Mouse (Mus musculus) monocyte, adult 2 months (primary cell): ENCODE data around the gene Methig1.
"Not testable (repeated sequence)": the region's sequence is repeated elsewhere in the genome, so short reads cannot be mapped to it uniquely, and the experiment has no call there.

Experiments used
- DNase-seq, 2 experiments: peaks; one replicate each; pipeline ENCODE4 v3.0.0; 2022; ENCODE audit warnings: low spot score in 2 of 2, low read depth in 1 of 2

Gene Methig1

DNA sequence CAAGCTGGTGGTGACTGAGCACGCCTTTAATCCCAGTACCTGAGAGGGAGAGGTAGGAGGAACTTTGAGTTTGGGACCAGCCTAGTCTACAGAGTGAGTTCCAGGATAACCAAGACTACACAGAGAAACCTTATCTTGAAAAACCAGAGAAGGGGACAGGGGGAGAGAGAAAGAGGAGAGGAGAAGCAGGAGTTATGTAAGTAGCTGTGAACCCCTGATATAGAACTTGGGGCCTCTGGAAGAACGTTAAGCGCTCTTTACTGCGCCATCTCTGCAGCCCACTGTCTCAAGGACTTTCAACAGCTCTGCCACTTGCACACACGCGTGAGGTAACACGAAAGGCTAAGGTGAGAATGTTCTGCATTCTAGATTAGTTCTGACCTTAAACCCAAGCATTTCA, 38.6 kb downstream of the Methig1 start:
- DNase-seq, result no peak

DNA sequence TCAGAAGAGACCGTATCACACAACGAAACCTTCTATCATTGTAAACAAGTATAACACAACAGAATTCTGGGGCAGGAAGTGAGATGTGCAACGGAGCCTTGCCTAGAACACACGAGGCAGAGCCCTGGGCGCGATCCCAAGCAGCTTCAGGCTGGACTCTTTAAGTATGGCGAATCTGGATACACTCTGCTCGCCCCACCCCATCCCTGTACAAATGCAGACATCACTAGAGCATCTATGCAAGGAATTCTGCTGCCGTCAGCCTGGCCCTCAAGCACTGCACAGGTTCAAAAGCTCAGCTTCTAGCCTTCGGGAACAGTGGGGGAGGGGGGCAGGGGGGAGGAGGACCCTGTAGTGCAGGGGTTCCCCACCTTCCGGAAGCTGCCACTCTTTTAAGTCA, 40.1 kb downstream of the Methig1 start:
- DNase-seq, result no peak

DNA sequence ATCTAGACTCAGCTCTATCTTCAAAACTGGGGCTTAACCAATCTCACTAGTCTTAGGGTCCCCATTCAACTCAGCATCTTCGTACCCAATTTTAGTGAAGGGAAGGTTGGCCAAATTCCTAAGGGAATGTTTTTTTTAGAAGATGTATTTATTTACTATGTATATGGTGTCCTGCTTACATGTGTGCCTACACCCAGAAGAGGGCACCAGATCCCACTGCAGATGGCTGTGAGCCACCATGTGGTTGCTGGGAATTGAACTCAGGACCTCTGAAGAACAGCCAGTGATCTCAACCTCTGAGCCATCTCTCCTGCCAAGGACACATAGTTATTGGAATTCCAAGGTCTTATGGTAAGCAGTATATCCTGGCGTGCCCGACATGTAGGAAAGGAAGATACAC, 42.6 kb downstream of the Methig1 start:
- DNase-seq, result no peak

- no peak for DNase-seq
These were observed 47.8 kb downstream of the Methig1 start for GRCm38 (mm10) chr15:100400592-100401250.

GRCm38 (mm10) chr15:100401811-100402210, 48.9 kb downstream of the Methig1 start:
- DNase-seq, result no peak

- no peak for DNase-seq
These were observed 49.4 kb downstream of the Methig1 start for GRCm38 (mm10) chr15:100402347-100402746.

DNA sequence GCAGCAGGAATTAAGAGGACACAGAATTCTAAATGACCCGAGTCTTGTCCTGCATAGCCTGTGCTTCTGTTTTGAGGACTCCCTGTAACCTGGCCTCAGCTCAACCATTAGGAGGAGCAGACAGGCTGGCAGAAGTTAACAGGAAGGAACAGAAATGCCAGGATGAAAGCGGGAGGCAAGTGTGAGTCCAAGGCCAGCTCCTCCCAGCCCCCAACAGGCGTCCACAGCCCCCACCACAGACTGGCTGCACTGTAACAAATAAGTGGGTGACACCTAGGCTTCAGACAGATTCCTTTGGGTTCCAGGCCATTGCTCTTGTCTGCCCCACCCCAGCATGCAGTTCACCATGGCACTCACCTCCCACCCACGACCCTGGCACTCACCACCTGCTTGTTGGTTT, 49.8 kb downstream of the Methig1 start:
- DNase-seq, result no peak

GRCm38 (mm10) chr15:100403318-100404000, 50.5 kb downstream of the Methig1 start:
- DNase-seq, result no peak

DNA sequence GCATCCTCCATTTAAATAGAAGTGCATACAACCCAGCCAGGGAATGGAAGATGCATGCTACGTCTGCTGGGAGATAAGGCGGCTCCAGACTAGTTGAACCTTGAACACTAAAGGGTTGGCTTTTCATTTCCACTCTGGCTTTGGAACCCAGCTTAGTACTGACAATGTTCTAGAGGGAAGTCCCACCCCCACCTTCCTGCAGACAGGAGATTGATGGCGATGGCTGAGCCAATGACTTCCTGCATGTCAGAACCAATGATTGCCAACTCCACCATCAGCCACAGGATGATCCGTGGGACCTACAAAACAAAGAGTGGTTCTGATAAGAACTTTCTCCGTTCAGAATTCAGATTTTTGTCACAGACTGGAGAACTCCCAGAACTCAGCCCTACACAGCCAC, 53.1 kb downstream of the Methig1 start:
- no peak for DNase-seq

- peak; percentile 12 to 29 for DNase-seq
These were observed 58.1 kb downstream of the Methig1 start for GRCm38 (mm10) chr15:100410918-100411672.

DNA sequence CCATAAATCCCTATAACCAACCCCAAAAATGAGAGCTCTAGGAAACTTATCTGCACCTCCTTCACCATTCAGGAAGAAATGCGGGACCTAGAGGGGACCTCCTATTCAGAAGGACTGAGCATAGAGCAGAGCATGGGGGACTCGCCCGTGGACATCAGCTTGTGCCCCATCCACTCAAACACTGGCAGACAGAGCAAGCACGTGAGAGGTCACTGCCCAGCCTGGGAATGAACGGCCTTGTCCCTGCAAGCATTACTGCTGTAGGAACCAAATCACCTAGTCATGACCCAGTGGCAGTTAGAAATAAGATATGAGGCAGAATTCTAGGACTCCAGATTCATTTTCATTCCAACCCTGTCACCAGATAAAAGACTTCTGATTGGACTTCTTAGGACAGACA, 58.8 kb downstream of the Methig1 start:
- no peak for DNase-seq

- no peak for DNase-seq
These were observed 60.4 kb downstream of the Methig1 start for GRCm38 (mm10) chr15:100413306-100413705.

DNA sequence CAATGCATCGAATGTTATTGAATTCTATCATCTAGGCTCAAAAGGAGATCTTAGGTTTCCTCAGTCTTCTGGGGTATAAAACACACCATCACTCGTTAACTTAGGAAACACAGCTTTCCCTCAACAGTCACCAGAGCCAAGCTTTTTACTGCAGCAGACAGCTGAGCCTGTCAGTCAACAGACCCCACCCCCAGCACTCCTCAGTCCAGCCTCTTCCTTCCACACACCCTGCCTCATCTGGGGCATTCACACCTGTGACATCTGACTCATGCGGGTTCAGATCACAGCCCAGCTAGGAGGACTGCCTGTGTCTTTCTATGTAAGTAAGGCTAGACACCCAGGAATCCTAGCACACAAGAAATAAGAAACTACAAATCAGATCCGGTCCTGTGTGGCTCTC, 61.1 kb downstream of the Methig1 start:
- no peak for DNase-seq

GRCm38 (mm10) chr15:100414942-100415341, 62.0 kb downstream of the Methig1 start:
- no peak for DNase-seq

GRCm38 (mm10) chr15:100415684-100416083, 62.7 kb downstream of the Methig1 start:
- no peak for DNase-seq

GRCm38 (mm10) chr15:100417854-100418450, 65.0 kb downstream of the Methig1 start:
- DNase-seq, result no peak

- DNase-seq, result no peak
These were observed 66.4 kb downstream of the Methig1 start for GRCm38 (mm10) chr15:100419311-100419710.

- DNase-seq, result no peak
These were observed 67.2 kb downstream of the Methig1 start for GRCm38 (mm10) chr15:100419901-100420745.

- peak; percentile 13 to 32 for DNase-seq
These were observed 68.3 kb downstream of the Methig1 start for GRCm38 (mm10) chr15:100421059-100421757.

GRCm38 (mm10) chr15:100421758-100422197, 68.8 kb downstream of the Methig1 start, which contains the start of gene Gm5475:
Gene Gm5475 (plus strand): TSS chr15:100422147.
- DNase-seq, result not testable (repeated sequence)
